Mouse (Mus musculus): ENCODE results near the gene Alg12.

GRCm38 (mm10) chr15:88857361-88857760 lies 38.2 kb upstream of the Alg12 start:
- TF ChIP-seq CTCF (IDR thresholded peaks at IDR 0.05; ENCODE audit: borderline replicate concordance, insufficient read depth, low read length) (no peak), POLR2A (IDR thresholded peaks at IDR 0.05; ENCODE audit: low read depth, low read length) (no peak)
